19 mouse cellular contexts compared by ENCODE assay signal in genomic region chr19:9048981-9049687, GRCm38 (mm10). TPM values are rescaled to one million over a fixed set of nuclear protein-coding genes. Genes with fewer than 3 reads are reported as not detected.
"Had no signal": no experiment of that assay in that cellular context is flagged by ENCODE, and none has a peak within 500 bp of the region (broad histone marks: within the 10 kb centered on the region; RNA-seq: fewer than 3 reads in every experiment).

No protein-coding gene starts in this region.

- H3K4me3 ChIP-seq: left cerebral cortex, adult 2 months; limb, embryonic 15.5 days; liver, embryonic 15.5 days; midbrain, embryonic 10.5 days; myocyte; neural tube, embryonic 15.5 days had no signal

- H3K27ac ChIP-seq: left cerebral cortex, adult 2 months; limb, embryonic 15.5 days; midbrain, embryonic 10.5 days; neural tube, embryonic 15.5 days had no signal

- H3K9ac ChIP-seq: limb, embryonic 15.5 days; liver, embryonic 15.5 days; lung, embryonic 14.5 days; neural tube, embryonic 15.5 days had no signal

- H3K9me3 ChIP-seq: limb, embryonic 15.5 days; liver, embryonic 15.5 days; midbrain, embryonic 10.5 days; neural tube, embryonic 15.5 days had no signal

- H3K4me2 ChIP-seq: limb, embryonic 15.5 days; liver, embryonic 15.5 days; lung, embryonic 14.5 days; neural tube, embryonic 15.5 days had no signal

- H3K36me3 ChIP-seq: limb, embryonic 15.5 days; liver, embryonic 15.5 days; midbrain, embryonic 10.5 days; neural tube, embryonic 15.5 days had no signal

- DNase-seq: kidney, adult 8-10 months; kidney, postnatal 25 days; lung, embryonic 14.5 days; lung, postnatal 10 days; lung, postnatal 4 days; midbrain, embryonic 14.5 days; right cerebral cortex, adult 18-20 months; right cerebral cortex, postnatal 25 days; thymus, postnatal 4 days had no signal

- H3K27me3 ChIP-seq: limb, embryonic 15.5 days; liver, embryonic 15.5 days; neural tube, embryonic 15.5 days had no signal

- H3K4me1 ChIP-seq: neural tube, embryonic 15.5 days had no signal

RNA-seq across cellular contexts. Expression of gene Scgb1a1, which starts 38.6 kb away (rescaled TPM):
- total RNA-seq: layer of hippocampus, postnatal 25 days; left cerebral cortex, adult 2 months; left cerebral cortex, postnatal 25 days had no signal
- polyA plus RNA-seq: limb, embryonic 11.5 days; liver, embryonic 15.5 days; lung, embryonic 14.5 days; midbrain, embryonic 10.5 days; midbrain, embryonic 14.5 days; myocyte; neural tube, embryonic 11.5 days; neural tube, embryonic 15.5 days had no signal
